Mouse (Mus musculus) G1E-ER4 (cell line): ENCODE results near the gene Coro1b. TPM values are rescaled to one million over a fixed set of nuclear protein-coding genes. Genes with fewer than 3 reads are reported as not detected.

Experiments
- GATA1 ChIP-seq: IDR thresholded peaks from one replicate; pipeline ENCODE4 v1.8.0; 2012; ENCODE audit warnings: low read length, inconsistent platforms
- polyA plus RNA-seq: library from polyadenylated mRNA; stranded (reverse); fragments of >175 nt; gene quantifications from 2 replicates; pipeline ENCODE4 v1.2.3, GENCODE M21; 2012

Gene Coro1b
- polyA plus RNA-seq, 1 experiment = 368 TPM

DNA sequence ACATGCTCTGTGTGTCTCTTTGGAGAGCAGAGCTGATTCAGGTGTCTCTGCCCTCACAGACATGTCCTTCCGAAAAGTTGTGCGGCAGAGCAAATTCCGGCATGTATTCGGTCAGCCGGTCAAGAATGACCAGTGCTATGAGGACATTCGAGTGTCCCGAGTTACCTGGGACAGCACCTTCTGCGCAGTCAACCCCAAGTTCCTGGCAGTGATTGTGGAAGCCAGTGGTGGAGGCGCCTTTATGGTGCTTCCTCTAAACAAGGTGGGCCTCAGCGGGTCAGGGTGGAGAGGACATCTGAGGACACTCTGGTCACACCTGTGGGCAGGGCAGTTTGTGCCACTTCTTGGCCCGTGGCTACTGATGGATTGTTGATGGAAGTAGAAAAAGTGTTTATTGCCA is 864 bp downstream of the Coro1b start:
- no peak for TF ChIP-seq GATA1

DNA sequence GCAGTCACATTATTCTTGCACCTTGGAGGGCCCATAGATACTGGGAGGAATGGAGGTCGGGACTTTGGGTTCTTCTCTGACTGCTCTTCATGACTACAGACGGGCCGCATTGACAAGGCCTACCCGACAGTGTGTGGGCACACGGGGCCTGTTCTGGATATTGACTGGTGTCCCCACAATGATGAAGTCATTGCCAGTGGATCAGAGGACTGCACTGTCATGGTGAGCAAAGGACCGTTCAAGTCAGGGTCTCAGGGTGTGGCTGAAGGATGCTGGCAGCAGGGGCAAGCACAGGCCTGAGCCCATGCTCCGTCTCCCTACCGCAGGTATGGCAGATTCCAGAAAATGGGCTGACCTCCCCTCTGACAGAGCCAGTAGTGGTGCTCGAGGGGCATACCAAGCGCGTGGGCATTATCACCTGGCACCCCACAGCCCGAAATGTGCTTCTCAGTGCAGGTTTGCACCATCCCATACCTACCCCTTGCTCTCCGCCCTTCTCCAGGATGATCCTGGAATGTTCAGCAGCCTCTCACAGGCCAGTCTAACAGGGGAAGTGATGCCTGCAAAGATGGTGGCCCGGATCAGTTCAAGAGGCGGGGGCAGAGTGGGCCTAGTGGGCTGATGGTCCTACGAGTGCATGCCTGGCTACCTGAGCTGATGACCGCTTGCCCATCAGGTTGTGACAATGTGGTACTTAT is 1.5 kb downstream of the Coro1b start:
- no peak for TF ChIP-seq GATA1

- TF ChIP-seq GATA1 = no peak
Observed at GRCm38 (mm10) chr19:4150567-4151487, 2.4 kb downstream of the Coro1b start.

DNA sequence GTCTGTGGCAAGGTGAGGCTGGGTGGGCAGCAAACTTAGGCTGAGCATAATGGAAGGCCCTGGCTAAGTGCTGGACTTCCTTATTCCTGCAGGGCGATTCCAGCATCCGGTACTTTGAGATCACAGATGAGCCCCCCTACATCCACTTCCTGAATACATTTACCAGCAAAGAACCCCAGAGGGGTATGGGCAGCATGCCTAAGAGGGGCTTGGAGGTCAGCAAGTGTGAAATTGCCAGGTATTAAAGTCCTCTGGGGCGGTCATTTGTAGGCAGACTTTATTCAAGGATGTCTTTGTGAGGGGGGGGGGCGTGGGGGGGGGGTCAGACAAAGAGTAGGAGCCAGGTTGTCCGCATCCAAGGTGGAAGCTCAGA is 3.1 kb downstream of the Coro1b start:
- TF ChIP-seq GATA1 = no peak

- TF ChIP-seq GATA1 = no peak
Observed at GRCm38 (mm10) chr19:4151898-4152297, 3.5 kb downstream of the Coro1b start.

- TF ChIP-seq GATA1 = no peak
Observed at GRCm38 (mm10) chr19:4152445-4153231, 4.2 kb downstream of the Coro1b start.

- no peak for TF ChIP-seq GATA1
Observed at GRCm38 (mm10) chr19:4153232-4153654, 4.8 kb downstream of the Coro1b start, which contains the start of gene Ptprcap. Gene Ptprcap (plus strand): TSS chr19:4153604.

- no peak for TF ChIP-seq GATA1
Observed at GRCm38 (mm10) chr19:4154437-4155222, 6.2 kb downstream of the Coro1b start.

GRCm38 (mm10) chr19:4155223-4156072 is 7.0 kb downstream of the Coro1b start:
- no peak for TF ChIP-seq GATA1

DNA sequence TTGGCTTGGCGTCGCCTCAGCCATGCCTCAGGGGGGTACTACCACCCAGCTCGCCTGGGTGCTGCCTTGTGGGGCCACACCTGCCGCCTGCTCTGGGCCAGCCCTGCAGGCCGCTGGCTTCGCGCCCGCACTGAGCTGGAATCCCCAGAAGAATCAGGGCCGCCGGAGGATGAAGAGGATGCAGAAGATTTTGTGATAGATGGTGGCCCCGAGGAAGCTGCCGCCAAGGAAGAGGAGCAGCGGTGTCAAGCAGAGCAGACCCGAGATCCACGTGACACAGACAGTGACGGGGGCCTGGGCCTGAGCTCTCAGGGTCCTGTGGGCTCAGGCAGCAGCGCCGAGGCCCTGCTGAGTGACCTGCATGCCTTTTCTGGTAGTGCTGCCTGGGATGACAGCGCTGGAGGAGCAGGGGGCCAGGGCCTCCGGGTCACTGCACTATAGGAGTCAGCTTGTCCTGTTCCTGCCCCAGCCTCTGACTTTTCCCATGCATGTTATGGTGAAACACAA is 7.7 kb downstream of the Coro1b start:
- TF ChIP-seq GATA1 = no peak

DNA sequence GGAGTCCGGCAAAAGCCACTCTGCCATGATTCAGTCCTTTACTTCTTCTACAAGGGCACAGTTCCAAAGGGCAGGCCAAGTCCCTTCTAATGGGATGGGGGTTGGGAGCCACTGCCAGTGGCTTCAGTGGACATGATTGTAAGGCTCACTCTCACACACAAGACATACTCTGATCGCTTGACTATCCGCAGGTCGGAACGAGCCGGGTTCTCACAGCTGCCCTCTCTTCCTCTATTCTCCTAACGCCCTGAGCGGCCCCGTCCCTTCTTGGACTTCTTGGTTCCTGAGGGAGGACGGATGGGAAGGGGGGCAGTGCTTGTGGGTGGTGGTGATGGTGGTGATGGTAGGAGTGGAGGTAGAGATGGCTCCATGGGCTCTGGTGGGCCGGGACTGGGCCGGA is 8.4 kb downstream of the Coro1b start:
- no peak for TF ChIP-seq GATA1

GRCm38 (mm10) chr19:4159049-4159448 is 10.6 kb downstream of the Coro1b start:
- no peak for TF ChIP-seq GATA1

- no peak for TF ChIP-seq GATA1
Observed at GRCm38 (mm10) chr19:4162646-4163542, 14.5 kb downstream of the Coro1b start, which contains the start of gene Rps6kb2. Gene Rps6kb2 (minus strand): TSS chr19:4163354.
